Mouse (Mus musculus): ENCODE data around the gene Sertad3. TPM values are rescaled to one million over a fixed set of nuclear protein-coding genes. Genes with fewer than 3 reads are reported as not detected.
"Not testable (repeated sequence)": the region's sequence is repeated elsewhere in the genome, so short reads cannot be mapped to it uniquely, and the experiment has no call there.

Sertad3 gene
- total RNA-seq, 2 experiments from 2014 or later = 3.6 to 3.8 TPM

DNA sequence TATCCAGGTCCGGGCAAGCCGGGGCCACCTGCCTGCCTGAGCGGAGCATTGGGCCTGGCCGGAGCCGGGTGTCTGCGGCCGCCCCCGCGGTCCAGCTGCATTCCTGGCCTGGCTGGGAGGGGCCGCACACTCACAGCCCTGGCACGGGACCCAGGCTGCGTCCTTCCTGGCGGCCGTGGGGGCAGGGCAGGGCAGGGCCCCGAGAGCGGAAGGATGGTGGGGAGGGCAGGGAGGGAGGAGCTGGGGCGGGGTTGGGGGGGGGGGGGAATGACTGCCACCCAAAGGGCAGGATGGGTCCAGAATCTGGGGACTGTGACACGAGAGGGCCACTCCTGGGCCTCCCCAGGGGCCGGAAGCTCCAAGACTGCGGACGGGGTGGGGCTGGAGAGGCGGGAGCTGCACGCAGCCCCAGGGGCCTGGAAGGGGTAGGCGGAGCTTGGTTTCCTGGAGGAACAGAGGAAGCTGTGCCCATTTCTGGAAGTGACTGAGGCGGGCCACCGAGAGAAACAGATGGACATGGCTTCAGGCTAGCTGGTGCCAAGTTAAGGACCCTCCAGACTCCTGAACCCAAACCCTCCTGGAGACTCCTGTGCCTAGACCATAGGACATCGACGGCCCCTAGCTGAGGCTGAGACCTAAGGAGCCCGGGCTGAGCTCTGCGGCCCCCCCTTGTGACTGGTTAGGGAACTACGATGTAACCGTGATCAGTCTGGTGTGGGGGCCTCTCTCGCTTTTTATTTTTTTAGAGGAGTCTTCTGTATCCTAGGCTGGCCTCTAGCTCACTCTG is 17.2 kb downstream of the Sertad3 start:
- DNase-seq (ENCODE audit: low spot score in 2 of 2) = peak; percentile 83 to 87

DNA sequence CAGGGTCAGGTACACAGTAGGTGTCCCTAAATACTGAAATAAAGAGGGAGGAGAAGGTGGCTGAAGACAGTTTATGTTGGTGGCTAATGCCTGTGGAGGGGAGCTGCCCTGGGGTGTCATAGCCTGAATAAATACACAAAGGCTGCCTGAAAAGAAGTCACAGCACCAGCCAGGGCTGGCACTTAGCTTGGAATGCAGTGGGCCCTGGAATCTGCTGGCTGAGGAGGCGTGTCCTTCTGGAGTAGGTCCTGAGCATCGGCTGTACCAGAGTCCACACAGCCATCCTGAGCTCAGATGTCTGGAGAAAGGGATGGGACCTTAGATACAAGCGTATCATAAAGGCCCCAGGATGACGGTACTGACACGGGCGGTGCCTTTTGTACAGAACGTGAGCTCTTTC is 18.3 kb downstream of the Sertad3 start:
- DNase-seq (ENCODE audit: low spot score in 2 of 2) = no peak

DNA sequence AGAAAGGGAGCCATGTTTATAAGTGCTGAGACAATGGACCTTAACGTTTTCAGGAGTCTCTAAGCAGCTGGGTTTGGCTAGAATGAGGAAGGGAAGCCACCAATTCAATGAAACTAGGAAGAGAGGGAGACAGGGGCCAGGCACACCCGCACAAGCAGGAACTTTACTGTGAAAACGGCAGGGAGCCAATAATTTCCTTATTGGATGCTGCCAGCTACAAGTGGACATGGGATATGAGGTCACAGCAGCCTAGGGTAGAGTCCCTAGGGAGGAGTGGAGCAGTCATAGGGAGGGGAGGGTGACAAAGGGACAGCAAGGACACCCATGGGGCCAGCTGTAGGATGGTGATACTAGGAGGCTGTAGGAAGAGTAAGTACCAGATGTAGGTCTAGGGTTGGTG is 19.5 kb downstream of the Sertad3 start:
- DNase-seq (ENCODE audit: low spot score in 2 of 2) = no peak

DNA sequence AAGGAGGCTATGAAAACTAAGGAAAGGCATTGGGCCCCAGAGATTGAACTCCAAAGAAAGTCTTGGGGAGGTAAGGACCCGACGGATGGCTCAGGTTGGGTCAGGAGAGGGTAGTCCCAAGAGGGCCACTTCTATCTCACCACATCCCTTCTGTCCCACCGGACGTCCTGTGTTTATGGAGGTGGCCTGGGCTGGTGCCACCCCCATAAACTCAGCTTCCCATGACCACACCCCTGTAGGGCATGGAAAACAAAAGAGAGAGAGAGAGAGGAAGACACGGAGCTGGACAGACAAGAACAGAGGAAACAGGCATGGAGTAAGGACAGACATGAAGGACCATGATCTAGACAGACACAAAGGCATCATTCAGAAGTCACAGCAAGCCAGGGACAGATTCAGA is 19.9 kb downstream of the Sertad3 start:
- DNase-seq (ENCODE audit: low spot score in 2 of 2) = no peak

DNA sequence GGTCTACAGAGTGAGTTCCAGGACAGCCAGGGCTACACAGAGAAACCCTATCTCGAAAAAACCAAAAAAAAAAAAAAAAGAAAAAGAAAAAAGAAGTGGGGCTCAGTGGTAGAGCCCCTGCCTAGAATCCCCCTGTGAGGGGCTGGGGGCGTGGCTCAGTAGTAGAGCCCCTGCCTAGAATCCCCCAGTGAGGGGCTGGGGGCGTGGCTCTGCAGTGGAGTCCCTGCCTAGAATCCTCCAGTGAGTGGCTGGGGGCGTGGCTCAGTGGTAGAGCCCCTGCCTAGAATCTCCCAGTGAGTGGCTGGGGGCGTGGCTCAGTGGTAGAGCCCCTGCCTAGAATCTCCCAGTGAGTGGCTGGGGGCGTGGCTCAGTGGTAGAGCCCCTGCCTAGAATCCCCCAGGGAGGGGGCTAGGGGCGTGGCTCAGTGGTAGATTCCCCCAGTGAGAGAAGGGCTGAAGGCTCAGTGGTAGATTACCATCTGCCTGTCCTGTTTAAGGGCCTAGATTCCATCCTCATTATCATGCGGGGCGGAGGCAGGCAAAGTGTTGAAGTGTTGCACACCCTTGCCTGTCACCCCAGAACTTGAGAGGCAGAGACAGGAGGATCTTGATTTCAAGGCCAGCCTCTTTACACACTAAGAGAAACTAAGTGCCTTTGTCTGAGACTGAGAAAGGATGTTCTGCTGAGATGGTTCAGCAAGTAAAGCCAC is 21.2 kb downstream of the Sertad3 start:
- DNase-seq (ENCODE audit: low spot score in 2 of 2) = not testable (repeated sequence)

DNA sequence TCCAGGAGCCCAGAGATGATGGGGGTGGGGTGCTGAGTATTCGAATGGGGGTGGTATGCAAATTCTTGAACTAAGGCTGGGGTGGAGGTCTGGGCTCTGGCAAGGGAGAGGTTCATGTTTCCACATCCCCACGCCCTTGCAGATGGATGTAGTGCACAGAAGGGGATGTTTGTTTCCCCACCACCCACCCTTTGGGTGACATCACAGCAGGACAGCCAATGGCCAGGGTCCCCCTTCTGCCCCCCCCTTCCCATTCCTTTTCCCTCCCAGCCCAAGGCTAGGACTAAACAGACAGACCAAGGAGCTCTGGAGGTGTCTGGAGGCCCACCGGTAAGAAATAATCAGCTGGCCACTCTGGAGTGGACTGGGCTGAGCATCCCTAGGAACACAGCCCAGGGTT is 25.5 kb downstream of the Sertad3 start, which contains the start of gene Prx:
Prx (plus strand) TSS at position 289 of the 400 bp plus-strand sequence.
- DNase-seq (ENCODE audit: low spot score in 2 of 2) = no peak

DNA sequence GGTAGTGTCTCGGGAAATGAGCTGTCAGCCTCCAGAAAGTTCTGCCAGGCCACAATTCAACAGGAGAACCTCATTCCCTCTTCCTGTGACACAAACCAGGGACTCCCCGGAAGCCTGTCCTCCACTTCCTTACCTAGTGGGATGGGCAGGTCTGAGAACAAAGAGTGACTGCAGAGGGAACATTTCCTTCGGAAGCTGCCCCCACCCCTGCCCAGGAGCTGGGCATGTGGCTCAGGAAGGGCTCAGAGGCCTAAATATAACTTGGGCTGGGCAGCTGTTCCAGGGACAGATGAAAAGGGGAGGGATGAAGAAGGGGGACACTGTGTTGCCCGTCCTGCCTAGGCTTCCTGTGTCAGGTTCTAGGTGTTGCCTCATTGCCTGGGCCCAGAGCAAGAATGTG is 28.1 kb downstream of the Sertad3 start:
- no peak for DNase-seq (ENCODE audit: low spot score in 2 of 2)

DNA sequence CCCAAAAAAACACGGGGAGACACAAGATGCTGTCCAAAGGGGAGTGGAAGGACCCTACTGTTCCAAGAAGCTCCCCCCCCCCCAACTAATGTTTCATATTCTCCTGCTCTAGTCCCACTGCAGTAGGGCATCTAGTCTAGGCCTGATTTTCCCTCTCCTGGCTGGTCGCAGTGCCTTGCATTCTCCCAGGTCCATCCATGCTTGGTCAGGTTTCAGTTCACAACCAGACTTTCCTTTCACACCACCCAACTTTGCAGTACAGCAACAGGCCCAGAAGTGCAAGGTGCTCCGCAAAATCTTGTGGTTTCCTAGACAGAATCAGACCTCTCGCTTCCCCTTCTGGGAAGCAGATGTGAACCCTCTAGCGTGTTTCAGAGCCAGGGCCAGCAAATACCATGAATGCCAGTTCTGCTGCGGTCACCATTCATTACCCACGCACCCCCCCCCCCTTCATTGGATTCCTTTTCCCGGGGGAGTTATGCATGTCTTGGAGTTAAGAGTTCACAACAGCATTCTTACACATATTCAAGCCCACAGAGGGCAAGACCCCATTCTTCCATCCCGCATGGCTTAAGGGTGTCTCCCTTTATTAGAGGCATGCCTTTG is 33.3 kb downstream of the Sertad3 start:
- no peak for DNase-seq (ENCODE audit: low spot score in 2 of 2)

DNA sequence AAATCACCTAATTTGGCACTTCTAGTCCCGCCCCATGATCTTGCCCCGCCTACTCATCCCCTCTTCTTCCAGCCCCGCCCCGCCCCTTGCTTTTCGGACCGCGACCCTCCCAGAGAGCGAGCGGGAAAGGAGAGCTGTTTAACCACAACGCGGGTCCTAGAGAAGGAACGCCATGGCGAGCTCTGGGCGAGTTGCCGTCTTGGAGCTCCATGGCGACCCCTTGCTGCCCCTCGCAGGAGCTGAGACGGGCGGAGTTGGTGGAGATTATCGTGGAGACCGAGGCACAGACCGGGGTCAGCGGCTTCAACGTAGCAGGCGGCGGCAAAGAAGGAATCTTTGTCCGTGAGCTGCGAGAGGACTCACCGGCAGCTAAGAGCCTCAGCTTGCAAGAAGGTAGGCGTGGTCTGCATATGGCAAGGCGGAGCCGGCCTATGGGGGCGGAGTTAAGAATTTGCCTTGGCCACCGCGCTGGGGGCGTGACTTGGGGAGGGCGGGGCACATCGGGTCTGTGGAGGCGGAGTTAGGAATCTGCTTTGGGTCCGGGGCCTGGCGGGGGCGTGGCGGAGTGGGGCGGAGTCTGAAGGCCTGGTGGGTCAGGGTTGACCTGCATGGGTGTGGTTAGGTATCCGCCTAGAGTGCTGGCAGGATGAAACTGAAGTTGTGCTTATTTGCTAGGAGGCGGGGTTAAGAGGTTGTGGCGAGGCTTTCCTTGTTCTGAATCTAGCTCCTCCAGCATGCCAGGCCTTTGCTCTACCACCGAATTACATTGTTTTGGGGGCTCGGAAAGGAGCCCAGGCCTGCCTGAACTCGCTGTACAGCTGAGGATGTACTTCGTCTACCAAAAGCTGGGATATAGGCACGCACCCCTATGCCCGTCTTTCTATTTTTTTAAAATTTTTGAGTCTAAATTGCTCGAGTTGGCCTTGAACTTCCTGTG is 34.4 kb downstream of the Sertad3 start:
- DNase-seq (ENCODE audit: low spot score in 2 of 2) = peak; percentile 89 to 93

DNA sequence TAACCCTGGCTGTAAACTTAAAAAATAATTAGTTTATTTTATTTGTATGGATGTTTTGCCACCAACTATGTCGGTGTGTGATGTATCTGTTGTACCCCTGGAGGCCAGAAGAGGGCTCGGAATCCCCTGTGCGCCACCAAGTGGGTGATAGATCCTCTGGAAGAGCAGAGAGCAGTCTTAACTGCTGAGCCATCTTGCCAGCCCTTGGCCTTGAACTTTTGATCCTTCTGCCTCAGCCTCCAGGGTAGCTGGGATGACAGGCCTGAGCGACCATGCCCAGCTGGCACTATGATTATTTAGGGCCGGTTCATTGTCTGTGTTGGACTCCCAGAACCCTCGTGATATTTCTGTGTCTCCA is 35.1 kb downstream of the Sertad3 start:
- DNase-seq (ENCODE audit: low spot score in 2 of 2) = peak; percentile 56 to 67

DNA sequence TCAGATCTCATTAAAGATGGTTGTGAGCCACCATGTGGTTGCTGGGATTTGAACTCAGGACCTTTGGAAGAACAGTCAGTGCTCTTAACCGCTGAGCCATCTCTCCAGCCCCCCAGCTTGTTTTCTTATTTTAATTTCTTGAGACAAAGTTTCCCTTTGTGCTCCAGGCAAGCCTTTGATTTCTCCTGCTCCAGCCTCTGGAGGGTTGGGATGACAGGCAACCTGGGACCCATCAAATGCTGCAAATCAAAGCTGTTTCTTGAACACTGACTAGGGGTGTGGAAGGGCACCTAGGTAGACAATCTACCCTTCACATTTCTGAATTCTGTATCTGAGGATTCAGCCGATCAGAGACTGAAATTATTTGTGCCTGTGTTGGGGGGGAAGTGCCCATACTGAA is 37.2 kb downstream of the Sertad3 start:
- no peak for DNase-seq (ENCODE audit: low spot score in 2 of 2)

DNA sequence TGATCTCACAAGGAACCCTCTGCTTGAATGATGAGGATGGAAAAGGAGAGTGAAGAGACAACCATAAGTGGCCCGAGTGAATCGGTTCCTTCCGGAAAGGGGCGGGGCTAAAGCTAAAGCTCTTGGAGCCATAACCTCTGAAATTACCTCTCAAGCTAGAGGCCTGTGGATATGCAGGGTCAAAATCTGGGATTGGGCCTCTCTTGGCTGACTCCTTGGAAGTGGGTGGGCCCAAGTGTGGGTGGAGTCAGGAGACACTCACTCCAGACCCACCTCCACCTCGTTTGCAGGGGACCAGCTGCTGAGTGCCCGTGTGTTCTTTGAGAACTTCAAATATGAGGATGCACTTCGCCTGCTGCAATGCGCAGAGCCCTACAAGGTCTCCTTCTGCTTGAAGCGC is 41.4 kb downstream of the Sertad3 start:
- no peak for DNase-seq (ENCODE audit: low spot score in 2 of 2)

DNA sequence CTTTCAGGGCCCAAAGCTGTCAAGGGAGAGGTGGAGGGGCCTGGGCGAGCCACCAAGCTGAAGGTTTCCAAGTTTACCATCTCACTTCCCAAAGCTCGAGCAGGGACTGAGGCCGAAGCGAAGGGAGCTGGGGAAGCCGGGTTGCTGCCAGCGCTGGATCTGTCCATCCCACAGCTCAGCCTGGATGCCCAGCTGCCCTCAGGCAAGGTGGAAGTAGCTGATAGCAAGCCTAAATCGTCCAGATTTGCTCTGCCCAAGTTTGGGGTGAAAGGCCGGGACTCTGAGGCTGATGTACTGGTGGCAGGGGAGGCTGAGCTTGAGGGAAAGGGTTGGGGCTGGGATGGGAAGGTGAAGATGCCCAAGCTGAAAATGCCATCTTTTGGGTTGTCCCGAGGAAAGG is 44.7 kb downstream of the Sertad3 start:
- DNase-seq (ENCODE audit: low spot score in 2 of 2) = no peak

DNA sequence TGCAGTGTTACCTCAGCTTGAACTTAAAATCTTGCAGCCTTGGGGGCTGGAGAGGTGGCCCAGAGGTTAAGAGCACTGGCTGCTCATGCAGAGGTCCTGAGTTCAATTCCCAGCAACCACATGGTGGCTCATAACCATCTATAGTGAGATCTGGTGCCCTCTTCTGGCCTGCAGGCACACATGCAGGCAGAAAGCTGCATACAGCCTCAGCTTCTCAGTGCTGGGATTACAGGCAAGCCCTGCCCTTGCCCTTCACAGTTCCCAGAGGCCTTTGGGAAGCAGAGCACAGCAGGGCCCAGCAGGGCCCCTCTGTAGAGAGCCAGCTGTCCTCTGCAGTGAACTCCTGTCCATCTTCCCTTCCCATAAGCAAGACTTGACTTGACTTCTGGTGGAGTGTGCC is 46.5 kb downstream of the Sertad3 start:
- DNase-seq (ENCODE audit: low spot score in 2 of 2) = no peak

DNA sequence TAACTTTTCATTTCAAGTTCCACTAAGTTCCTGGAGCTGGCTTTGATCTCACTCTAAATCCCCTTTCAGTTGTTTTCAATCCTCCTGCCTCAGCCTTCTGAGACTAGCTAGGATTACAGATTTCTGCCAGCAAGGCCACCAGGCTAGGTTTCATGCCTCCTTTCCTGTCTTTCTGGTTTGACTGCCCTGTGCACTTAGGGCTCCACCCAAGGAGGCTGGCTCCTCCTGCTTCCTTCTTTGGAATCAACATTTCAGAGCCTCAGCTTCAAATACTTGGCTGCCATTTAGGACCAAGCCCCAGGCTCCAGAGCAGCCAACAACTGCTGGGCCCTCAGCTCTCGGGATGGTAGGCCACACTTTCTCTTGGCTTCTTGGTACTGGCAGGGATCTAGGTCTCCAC is 47.0 kb downstream of the Sertad3 start:
- no peak for DNase-seq (ENCODE audit: low spot score in 2 of 2)

DNA sequence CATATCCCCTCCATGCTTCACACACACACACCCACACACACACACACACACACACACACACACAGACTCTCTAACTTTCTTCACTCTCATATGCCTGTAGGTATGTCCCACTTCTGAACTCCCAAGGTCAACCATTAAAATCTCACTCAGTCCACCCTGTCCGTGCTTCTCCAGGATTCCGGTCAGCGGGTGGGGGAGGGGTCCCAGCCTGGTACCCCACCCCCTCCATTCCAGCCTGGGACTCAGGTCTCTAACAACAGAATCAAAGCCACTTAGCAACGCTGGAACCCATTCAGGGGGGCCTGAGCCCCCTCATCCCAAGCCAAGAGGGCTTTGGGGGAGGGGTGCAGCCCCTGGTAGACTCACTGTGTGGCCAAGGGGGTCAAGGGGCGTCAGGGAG is 49.4 kb downstream of the Sertad3 start, which contains the start of gene Hipk4:
Hipk4 (plus strand) TSS at position 301 of the 400 bp plus-strand sequence.
- DNase-seq (ENCODE audit: low spot score in 2 of 2) = no peak

DNA sequence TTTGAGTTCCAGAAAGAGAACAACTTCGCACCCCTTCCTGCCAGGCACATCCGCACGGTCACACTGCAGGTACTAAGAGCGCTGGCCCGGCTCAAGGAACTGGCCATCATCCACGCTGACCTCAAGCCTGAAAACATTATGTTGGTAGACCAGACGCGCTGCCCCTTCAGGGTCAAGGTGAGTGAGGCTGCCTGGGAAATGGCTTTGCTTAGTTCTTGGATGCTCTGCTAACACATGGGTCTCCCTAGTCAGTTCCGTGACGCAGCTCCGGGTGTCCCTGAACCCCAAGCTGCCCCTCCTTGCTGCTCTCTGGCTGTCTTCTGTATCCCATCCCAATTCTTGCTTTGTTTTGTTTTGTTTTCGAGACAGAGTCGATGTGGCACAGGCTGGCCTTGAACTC is 50.2 kb downstream of the Sertad3 start:
- DNase-seq (ENCODE audit: low spot score in 2 of 2) = no peak

DNA sequence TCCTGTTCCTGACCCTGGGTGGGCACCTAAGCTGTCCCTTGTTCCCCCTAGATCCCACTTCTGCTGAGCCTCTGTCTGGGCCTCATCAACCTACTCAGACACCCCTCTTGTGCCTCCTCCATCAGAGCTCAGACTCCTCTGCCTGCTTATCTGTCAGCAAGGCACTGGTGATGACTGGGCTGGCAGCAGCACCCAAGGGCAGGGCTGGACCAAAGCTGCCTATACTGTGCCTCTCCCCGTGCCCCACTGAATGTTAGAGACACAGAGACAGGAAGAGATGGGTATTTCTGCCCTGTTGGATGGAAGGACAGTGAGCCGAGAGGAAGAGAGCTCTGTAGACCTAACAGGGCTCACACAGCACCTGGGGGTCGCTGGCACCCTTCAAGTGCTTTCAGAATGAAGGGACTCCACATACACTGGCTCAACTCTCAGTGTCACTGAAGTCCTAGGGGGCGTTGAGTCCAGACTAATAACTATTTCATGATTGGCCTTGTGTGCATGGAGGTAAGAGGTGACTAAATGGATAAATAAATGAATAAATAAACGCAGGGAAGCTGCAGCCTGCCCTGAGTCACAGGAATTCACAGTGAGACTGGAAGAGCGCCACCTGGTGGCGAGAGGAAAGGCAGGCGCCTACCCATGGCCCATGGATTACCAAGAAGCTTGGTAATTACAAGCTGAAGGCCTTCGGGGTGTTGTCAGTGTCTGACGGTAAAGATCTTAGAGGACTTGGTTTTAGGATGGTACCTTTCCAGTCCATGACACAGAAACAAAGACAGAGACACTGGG is 52.7 kb downstream of the Sertad3 start:
- peak; percentile 81 to 84 for DNase-seq (ENCODE audit: low spot score in 2 of 2)
